ENCODE assay signal across 9 mouse cellular contexts in the genomic region with DNA sequence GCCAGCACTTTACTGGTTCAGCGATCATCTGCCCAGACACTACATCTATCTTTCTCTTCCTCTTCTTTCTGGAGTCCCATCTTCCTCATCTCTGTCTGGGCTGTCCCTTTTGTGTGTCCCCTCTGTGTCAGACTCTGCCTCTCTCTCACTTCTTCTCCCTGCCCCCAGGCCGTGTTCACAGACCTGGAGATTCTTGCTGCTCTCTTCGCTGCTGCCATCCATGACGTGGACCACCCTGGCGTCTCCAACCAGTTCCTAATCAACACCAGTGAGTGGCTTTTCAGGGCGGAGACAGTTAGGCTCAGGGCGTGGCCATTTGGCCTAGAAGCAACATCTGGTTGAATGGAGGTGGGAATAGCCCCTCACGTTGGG. TPM values are rescaled to one million over a fixed set of nuclear protein-coding genes. Genes with fewer than 3 reads are reported as not detected.
DNase-seq lines count a peak whose midpoint lies in the region; ATAC-seq and TF ChIP-seq lines count a peak whose summit lies in the region.
"Had no signal": no experiment of that assay in that cellular context is flagged by ENCODE, and none has a peak within 500 bp of the region (broad histone marks: within the 10 kb centered on the region; RNA-seq: fewer than 3 reads in every experiment).

No protein-coding gene starts in this region.

- H3K4me2 ChIP-seq in midbrain, embryonic 11.5 days = no peak overlapping the region
- H3K4me2 ChIP-seq in embryonic facial prominence, embryonic 12.5 days (replicated peaks) = peak overlapping the region; percentile 58; the same call in 1 of the 2 replicates
- H3K4me2 ChIP-seq in hindbrain, postnatal 0 days (ENCODE audit: low read depth, low read length) = no peak overlapping the region
- H3K4me2 ChIP-seq in neural tube, embryonic 15.5 days = peak overlapping the region; percentile 54

- TF ChIP-seq CTCF in hindbrain, postnatal 0 days (IDR thresholded peaks at IDR 0.05; ENCODE audit: low read depth) = no peak

- H3K4me1 ChIP-seq in midbrain, embryonic 10.5 days = peaks cover 11% of the 10 kb centered on the region
- peaks cover 2% of the 10 kb centered on the region for H3K4me1 ChIP-seq in midbrain, embryonic 11.5 days (ENCODE audit: control insufficient read depth, insufficient read depth, low read length)
- H3K4me1 ChIP-seq in embryonic facial prominence, embryonic 12.5 days = 0 out of 2 replicates have a peak, but pooled peaks cover 9% of the 10 kb centered on the region
- no peaks in the 10 kb centered on the region for H3K4me1 ChIP-seq in hindbrain, postnatal 0 days (ENCODE audit: insufficient read depth, low read length)
- H3K4me1 ChIP-seq in neural tube, embryonic 15.5 days = peaks cover 11% of the 10 kb centered on the region

- H3K4me3 ChIP-seq in midbrain, embryonic 10.5 days = peak overlapping the region; percentile 57
- H3K4me3 ChIP-seq in midbrain, embryonic 11.5 days (ENCODE audit: low read depth, low read length) = no peak overlapping the region
- H3K4me3 ChIP-seq in embryonic facial prominence, embryonic 12.5 days = no peak overlapping the region
- no peak overlapping the region for H3K4me3 ChIP-seq in hindbrain, postnatal 0 days (ENCODE audit: low read length)
- H3K4me3 ChIP-seq in neural tube, embryonic 15.5 days (replicated peaks) = peak overlapping the region; percentile 36; the same call in 1 of the 2 replicates

- H3K9me3 ChIP-seq in midbrain, embryonic 10.5 days (replicated peaks) = no peaks in the 10 kb centered on the region
- no peaks in the 10 kb centered on the region for H3K9me3 ChIP-seq in midbrain, embryonic 11.5 days (ENCODE audit: control insufficient read depth, low read length)
- no peaks in the 10 kb centered on the region for H3K9me3 ChIP-seq in embryonic facial prominence, embryonic 12.5 days
- H3K9me3 ChIP-seq in hindbrain, postnatal 0 days (ENCODE audit: low read length) = no peaks in the 10 kb centered on the region
- H3K9me3 ChIP-seq in neural tube, embryonic 15.5 days (replicated peaks) = no peaks in the 10 kb centered on the region

- intact Hi-C loops in left cerebral cortex, postnatal 14 days (cut with DNase I) = no loop called here

- DNase-seq in midbrain, embryonic 10.5 days (ENCODE audit: low spot score) = no peak
- no peak for DNase-seq in midbrain, embryonic 11.5 days (ENCODE audit: low spot score, missing footprints)
- DNase-seq in hindbrain, postnatal 0 days (ENCODE audit: low spot score) = no peak
- no peak for DNase-seq in left cerebral cortex, postnatal 14 days (ENCODE audit: low spot score in 2 of 2)
- no peak for DNase-seq in layer of hippocampus, postnatal 36 days
- DNase-seq: cerebellum, adult 11 months had no signal

- 24% methylated on average over 8 of the region's 8 CpGs for WGBS in midbrain, embryonic 10.5 days
- 26% methylated on average over 8 of the region's 8 CpGs for WGBS in midbrain, embryonic 11.5 days
- WGBS in embryonic facial prominence, embryonic 12.5 days = 26% methylated on average over 8 of the region's 8 CpGs
- WGBS in hindbrain, postnatal 0 days = 26% methylated on average over 8 of the region's 8 CpGs
- 24% methylated on average over 8 of the region's 8 CpGs for WGBS in neural tube, embryonic 15.5 days

- no peak for ATAC-seq in midbrain, embryonic 11.5 days (ENCODE audit: low FRiP score)
- ATAC-seq in embryonic facial prominence, embryonic 12.5 days (ENCODE audit: insufficient number of reproducible peaks, insufficient read depth, low FRiP score, low TSS enrichment) = no peak
- ATAC-seq in hindbrain, postnatal 0 days = no peak
- ATAC-seq in neural tube, embryonic 15.5 days (ENCODE audit: low FRiP score) = no peak

- H3K9ac ChIP-seq in midbrain, embryonic 11.5 days (ENCODE audit: low read length) = no peak overlapping the region
- no peak overlapping the region for H3K9ac ChIP-seq in embryonic facial prominence, embryonic 12.5 days
- H3K9ac ChIP-seq in hindbrain, postnatal 0 days (replicated peaks; ENCODE audit: low read length) = 0 out of 2 replicates have a peak overlapping the region, but pooled peaks have one; percentile 13
- H3K9ac ChIP-seq in neural tube, embryonic 15.5 days (replicated peaks) = no peak overlapping the region

- H3K36me3 ChIP-seq in midbrain, embryonic 10.5 days = no peaks in the 10 kb centered on the region
- H3K36me3 ChIP-seq in midbrain, embryonic 11.5 days (ENCODE audit: control insufficient read depth, insufficient read depth, low read length) = no peaks in the 10 kb centered on the region
- no peaks in the 10 kb centered on the region for H3K36me3 ChIP-seq in embryonic facial prominence, embryonic 12.5 days
- H3K36me3 ChIP-seq in hindbrain, postnatal 0 days (ENCODE audit: insufficient read depth, low read length) = peaks cover 23% of the 10 kb centered on the region
- H3K36me3 ChIP-seq in neural tube, embryonic 15.5 days = peaks cover 55% of the 10 kb centered on the region

- no peaks in the 10 kb centered on the region for H3K27me3 ChIP-seq in midbrain, embryonic 10.5 days (ENCODE audit: low read depth, poor library complexity, severe bottlenecking)
- no peaks in the 10 kb centered on the region for H3K27me3 ChIP-seq in midbrain, embryonic 11.5 days (ENCODE audit: control insufficient read depth, insufficient read depth, low read length)
- H3K27me3 ChIP-seq in embryonic facial prominence, embryonic 12.5 days = no peaks in the 10 kb centered on the region
- H3K27me3 ChIP-seq in hindbrain, postnatal 0 days (ENCODE audit: insufficient read depth, low read length) = no peaks in the 10 kb centered on the region
- H3K27me3 ChIP-seq in neural tube, embryonic 15.5 days (replicated peaks) = no peaks in the 10 kb centered on the region

- no peak overlapping the region for H3K27ac ChIP-seq in midbrain, embryonic 10.5 days (replicated peaks)
- no peak overlapping the region for H3K27ac ChIP-seq in midbrain, embryonic 11.5 days (ENCODE audit: low read depth, low read length)
- no peak overlapping the region for H3K27ac ChIP-seq in embryonic facial prominence, embryonic 12.5 days
- peak overlapping the region; percentile 58; the same call in 1 of the 2 replicates for H3K27ac ChIP-seq in hindbrain, postnatal 0 days
- H3K27ac ChIP-seq in neural tube, embryonic 15.5 days (replicated peaks) = peak overlapping the region; percentile 39; the same call in 1 of the 2 replicates
- H3K27ac ChIP-seq: macrophage had no signal

RNA-seq across cellular contexts. Expression of gene Keap1, which starts 35.0 kb away (rescaled TPM):
- polyA plus RNA-seq in midbrain, embryonic 10.5 days (2016; fragmentation: Nextera tagmentation; extraction: Ambion mirVana) = 47.1 and 50.8 TPM in 2 replicates
- 20.0 and 26.3 TPM in 2 replicates for polyA plus RNA-seq in midbrain, embryonic 11.5 days (2014; fragmentation: Nextera tagmentation; extraction: Ambion mirVana)
- 61.3 and 68.7 TPM in 2 replicates for polyA plus RNA-seq in embryonic facial prominence, embryonic 12.5 days (2016; fragmentation: Nextera tagmentation; extraction: Ambion mirVana)
- total RNA-seq in hindbrain, postnatal 0 days (2014; rRNA removed) = 74.9 and 98.9 TPM in 2 replicates
- polyA plus RNA-seq in hindbrain, postnatal 0 days (2015; fragmentation: Nextera tagmentation; extraction: Ambion mirVana) = 59.4 and 60.9 TPM in 2 replicates
- polyA plus RNA-seq in neural tube, embryonic 15.5 days (2015; fragmentation: Nextera tagmentation; extraction: Ambion mirVana) = 70.1 and 72.0 TPM in 2 replicates
- 10 to 100 TPM; 47.2 to 50.5 TPM for total RNA-seq in left cerebral cortex, postnatal 14 days (2021)
- 10 to 100 TPM; 57.2 to 58.1 TPM for total RNA-seq in layer of hippocampus, postnatal 36 days (2021)

RNA-seq across cellular contexts. Expression of gene Pde4a, which starts 38.6 kb away (rescaled TPM):
- 3.8 and 5.0 TPM in 2 replicates for polyA plus RNA-seq in midbrain, embryonic 10.5 days (2016; fragmentation: Nextera tagmentation; extraction: Ambion mirVana)
- 5.0 and 6.5 TPM in 2 replicates for polyA plus RNA-seq in midbrain, embryonic 11.5 days (2014; fragmentation: Nextera tagmentation; extraction: Ambion mirVana)
- polyA plus RNA-seq in embryonic facial prominence, embryonic 12.5 days (2016; fragmentation: Nextera tagmentation; extraction: Ambion mirVana) = 5.6 and 7.2 TPM in 2 replicates
- 41.3 and 45.0 TPM in 2 replicates for total RNA-seq in hindbrain, postnatal 0 days (2014; rRNA removed)
- polyA plus RNA-seq in hindbrain, postnatal 0 days (2015; fragmentation: Nextera tagmentation; extraction: Ambion mirVana) = 46.4 and 47.7 TPM in 2 replicates
- polyA plus RNA-seq in neural tube, embryonic 15.5 days (2015; fragmentation: Nextera tagmentation; extraction: Ambion mirVana) = 37.4 and 42.1 TPM in 2 replicates
- 10 to 100 TPM; 76.2 to 79.6 TPM for total RNA-seq in left cerebral cortex, postnatal 14 days (2021)
- 10 to 100 TPM; 84.2 to 86.8 TPM for total RNA-seq in layer of hippocampus, postnatal 36 days (2021)

RNA-seq across cellular contexts. Expression of gene S1pr5, which starts 44.1 kb away (rescaled TPM):
- polyA plus RNA-seq in midbrain, embryonic 10.5 days (2016; fragmentation: Nextera tagmentation; extraction: Ambion mirVana) = 0.10 and 0.11 TPM in 2 replicates
- polyA plus RNA-seq in midbrain, embryonic 11.5 days (2014; fragmentation: Nextera tagmentation; extraction: Ambion mirVana) = 0.19 and 0.21 TPM in 2 replicates
- polyA plus RNA-seq in embryonic facial prominence, embryonic 12.5 days (2016; fragmentation: Nextera tagmentation; extraction: Ambion mirVana) = 0.42 and 0.64 TPM in 2 replicates
- total RNA-seq in hindbrain, postnatal 0 days (2014; rRNA removed) = 4.9 and 8.2 TPM in 2 replicates
- polyA plus RNA-seq in hindbrain, postnatal 0 days (2015; fragmentation: Nextera tagmentation; extraction: Ambion mirVana) = 2.9 and 3.1 TPM in 2 replicates
- 5.8 and 6.7 TPM in 2 replicates for polyA plus RNA-seq in neural tube, embryonic 15.5 days (2015; fragmentation: Nextera tagmentation; extraction: Ambion mirVana)
- total RNA-seq in left cerebral cortex, postnatal 14 days (2021) = 1 to 10 TPM; 3.4 to 5.2 TPM
- 10 to 100 TPM; 11.1 to 11.2 TPM for total RNA-seq in layer of hippocampus, postnatal 36 days (2021)
- polyA plus RNA-seq: macrophage had no signal

RNA-seq across cellular contexts. Expression of gene Cdc37, which starts 54.4 kb away (rescaled TPM):
- 351 and 367 TPM in 2 replicates for polyA plus RNA-seq in midbrain, embryonic 10.5 days (2016; fragmentation: Nextera tagmentation; extraction: Ambion mirVana)
- 297 and 318 TPM in 2 replicates for polyA plus RNA-seq in midbrain, embryonic 11.5 days (2014; fragmentation: Nextera tagmentation; extraction: Ambion mirVana)
- 335 and 342 TPM in 2 replicates for polyA plus RNA-seq in embryonic facial prominence, embryonic 12.5 days (2016; fragmentation: Nextera tagmentation; extraction: Ambion mirVana)
- total RNA-seq in hindbrain, postnatal 0 days (2014; rRNA removed) = 20.1 and 21.4 TPM in 2 replicates
- polyA plus RNA-seq in hindbrain, postnatal 0 days (2015; fragmentation: Nextera tagmentation; extraction: Ambion mirVana) = 173 and 181 TPM in 2 replicates
- 199 and 230 TPM in 2 replicates for polyA plus RNA-seq in neural tube, embryonic 15.5 days (2015; fragmentation: Nextera tagmentation; extraction: Ambion mirVana)
- total RNA-seq in left cerebral cortex, postnatal 14 days (2021) = 100 to 1,000 TPM; 128 to 131 TPM
- 100 to 1,000 TPM; 142 to 150 TPM for total RNA-seq in layer of hippocampus, postnatal 36 days (2021)

Comparison
In these comparisons a context has a peak if more than half of its experiments do, and no peak if none do; other contexts are left out.
1. H3K4me3 ChIP-seq: peak in midbrain, embryonic 10.5 days (single experiment) and neural tube, embryonic 15.5 days (single experiment); none in midbrain, embryonic 11.5 days (single experiment), embryonic facial prominence, embryonic 12.5 days (single experiment) and hindbrain, postnatal 0 days (single experiment).
2. H3K27ac ChIP-seq: peak in hindbrain, postnatal 0 days (single experiment) and neural tube, embryonic 15.5 days (single experiment); none in midbrain, embryonic 10.5 days (single experiment), midbrain, embryonic 11.5 days (single experiment) and embryonic facial prominence, embryonic 12.5 days (single experiment).
3. H3K4me2 ChIP-seq: peak in embryonic facial prominence, embryonic 12.5 days (single experiment) and neural tube, embryonic 15.5 days (single experiment); none in midbrain, embryonic 11.5 days (single experiment) and hindbrain, postnatal 0 days (single experiment).